16 mouse cellular contexts compared by ENCODE assay signal in genomic region chr11:59821625-59822024, GRCm38 (mm10).
"Had no signal": no experiment of that assay in that cellular context is flagged by ENCODE, and none has a peak within 500 bp of the region (broad histone marks: within the 10 kb centered on the region; RNA-seq: fewer than 3 reads in every experiment).

No protein-coding gene starts in this region.

- DNase-seq: retina, postnatal 1 day; right cerebral cortex, adult 18-20 months; right cerebral cortex, postnatal 14 days; right cerebral cortex, postnatal 25 days; right cerebral cortex, postnatal 4 days; spleen, adult 18-20 months; thymus, adult 18-20 months; thymus, adult 2 months; thymus, postnatal 14 days; thymus, postnatal 36 days; thymus, postnatal 4 days had no signal

- H3K9ac ChIP-seq: neural tube, embryonic 12.5 days; neural tube, embryonic 13.5 days; neural tube, embryonic 15.5 days; stomach, embryonic 15.5 days had no signal

- H3K9me3 ChIP-seq: neural tube, embryonic 12.5 days; neural tube, embryonic 13.5 days; neural tube, embryonic 15.5 days; stomach, embryonic 15.5 days had no signal

- H3K27ac ChIP-seq: neural tube, embryonic 12.5 days; neural tube, embryonic 13.5 days; neural tube, embryonic 15.5 days; stomach, embryonic 15.5 days; stomach, postnatal 0 days had no signal

- H3K27me3 ChIP-seq: neural tube, embryonic 12.5 days; neural tube, embryonic 13.5 days; neural tube, embryonic 15.5 days; stomach, embryonic 15.5 days had no signal

- H3K4me3 ChIP-seq: neural tube, embryonic 12.5 days; neural tube, embryonic 13.5 days; neural tube, embryonic 15.5 days; stomach, embryonic 15.5 days had no signal

- H3K4me1 ChIP-seq: neural tube, embryonic 12.5 days; neural tube, embryonic 13.5 days; neural tube, embryonic 15.5 days; stomach, embryonic 15.5 days had no signal
